Mouse (Mus musculus): Measurements from ENCODE around the gene Lamb3.

DNA sequence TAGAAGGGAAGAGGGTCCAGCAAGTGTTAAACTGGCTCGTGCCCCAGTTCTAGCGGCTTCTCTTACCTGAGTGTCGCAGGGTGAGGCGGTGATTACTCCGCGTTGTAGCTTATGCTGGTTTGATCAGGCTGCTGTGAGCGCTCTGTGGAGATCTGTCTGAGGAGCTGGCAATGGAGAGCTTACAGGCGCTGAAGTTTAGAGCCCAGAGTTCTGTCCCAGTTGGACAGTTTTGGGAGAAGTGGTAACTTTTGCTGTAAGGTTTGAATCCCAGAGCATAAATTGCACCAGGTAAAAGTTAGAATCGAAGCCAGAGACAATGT, 33.7 kb upstream of the Lamb3 start:
- no peak for TF ChIP-seq CTCF (IDR thresholded peaks at IDR 0.05; ENCODE audit: extremely low read depth, insufficient read depth, insufficient read length, insufficient replicate concordance)
- TF ChIP-seq POLR2A (IDR thresholded peaks at IDR 0.05; ENCODE audit: low read depth, low read length) = no peak

All from spleen, adult 2 months (tissue).